Mouse (Mus musculus) spleen, adult 18-20 months (tissue): ENCODE measurements around the gene I830077J02Rik.

Experiments used
- DNase-seq, 2 experiments: peaks; one replicate each; pipeline ENCODE4 v3.0.0; 2022; ENCODE audit warnings: mixed read lengths in 2 of 2

The I830077J02Rik gene

DNA sequence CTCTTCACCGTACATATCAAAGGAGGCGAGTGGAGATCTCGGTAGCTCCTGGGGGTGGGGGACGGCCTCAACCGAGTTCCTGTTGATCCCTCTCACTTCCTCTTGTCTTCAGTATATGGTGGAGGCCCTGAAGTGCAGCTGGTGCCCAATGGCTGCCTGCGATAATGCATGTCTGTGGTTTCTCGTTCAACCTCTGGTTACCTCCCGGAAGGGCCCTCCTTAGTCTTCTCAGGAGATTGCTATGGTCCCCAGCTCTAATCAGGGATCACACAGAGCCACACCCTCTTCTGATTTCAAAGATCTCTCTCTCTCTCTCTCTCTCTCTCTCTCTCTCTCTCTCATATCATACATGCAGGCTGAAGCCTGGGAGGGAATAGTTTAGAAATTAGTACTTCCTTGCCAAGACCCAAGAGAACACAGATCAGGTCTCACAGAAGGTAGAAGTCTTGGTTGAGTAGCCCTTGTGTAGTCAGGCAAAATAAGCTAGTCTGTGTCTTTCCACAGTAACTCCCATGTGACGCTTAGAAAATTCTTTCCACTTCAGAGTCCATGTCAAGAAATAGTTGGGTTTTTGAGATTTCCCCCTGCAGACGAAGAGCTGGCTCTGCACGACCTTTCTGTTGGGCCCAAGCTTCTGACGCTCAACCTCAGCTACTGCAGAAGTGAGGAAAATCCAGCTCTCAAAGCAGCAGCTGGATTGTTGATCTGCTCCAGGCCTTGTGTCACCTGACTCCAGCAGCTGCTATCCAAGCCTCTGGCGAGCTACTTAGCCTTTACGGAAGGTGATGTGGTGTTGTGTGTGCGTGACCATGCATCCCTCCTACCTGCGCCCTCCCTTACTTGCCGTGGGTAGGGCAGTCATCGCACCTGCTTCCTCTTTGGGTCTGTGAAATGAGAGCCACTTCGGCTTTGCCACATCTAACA lies 39.6 kb downstream of the I830077J02Rik start:
- peak; percentile 68 to 79 for DNase-seq

GRCm38 (mm10) chr3:105891760-105892571 lies 40.5 kb downstream of the I830077J02Rik start:
- DNase-seq = peak; percentile 70 to 74

GRCm38 (mm10) chr3:105891141-105891540 lies 41.3 kb downstream of the I830077J02Rik start:
- DNase-seq = no peak

- DNase-seq = no peak
Observed at GRCm38 (mm10) chr3:105890220-105890619, 42.2 kb downstream of the I830077J02Rik start.

- no peak for DNase-seq
Observed at GRCm38 (mm10) chr3:105888961-105889360, 43.5 kb downstream of the I830077J02Rik start.

DNA sequence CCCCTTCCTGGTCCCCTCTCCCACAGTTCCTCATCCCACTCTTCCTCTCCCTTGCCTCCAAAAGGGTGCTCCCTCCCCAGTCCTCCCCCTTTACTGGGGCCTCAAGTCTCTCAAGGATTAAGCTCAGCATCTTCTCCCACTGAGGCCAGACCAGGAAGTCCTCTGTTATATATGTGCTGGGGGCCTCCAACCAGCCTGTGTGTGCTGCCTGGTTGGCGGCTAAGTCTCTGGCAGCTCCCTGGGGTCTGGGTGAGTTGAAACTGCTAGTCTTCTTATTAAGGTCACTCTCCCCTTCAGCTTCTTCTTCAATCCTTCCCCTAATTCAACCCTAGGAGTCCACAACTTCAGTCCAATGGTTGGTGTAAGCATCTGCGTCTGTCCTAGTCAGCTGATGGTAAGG lies 49.4 kb downstream of the I830077J02Rik start:
- DNase-seq = no peak

DNA sequence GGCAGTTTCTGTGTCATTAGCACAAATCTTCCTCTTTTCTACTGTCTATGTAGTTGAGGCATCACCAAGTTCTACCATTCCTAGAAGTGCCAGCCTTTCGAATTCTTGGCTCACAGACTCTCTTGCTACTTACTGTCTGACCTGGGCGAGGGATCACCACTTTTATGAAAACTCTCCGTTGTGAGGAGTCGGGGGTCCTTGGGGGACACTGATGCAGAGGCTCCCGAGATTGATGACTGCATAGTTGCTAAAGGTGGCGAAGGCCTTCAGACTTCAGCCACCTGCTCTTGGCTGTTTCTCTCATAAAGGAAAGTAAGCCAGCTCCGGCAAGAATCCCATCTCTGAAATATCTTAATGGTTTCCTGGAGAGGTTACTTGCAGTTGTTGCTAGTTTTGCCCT lies 50.4 kb downstream of the I830077J02Rik start:
- no peak for DNase-seq

DNA sequence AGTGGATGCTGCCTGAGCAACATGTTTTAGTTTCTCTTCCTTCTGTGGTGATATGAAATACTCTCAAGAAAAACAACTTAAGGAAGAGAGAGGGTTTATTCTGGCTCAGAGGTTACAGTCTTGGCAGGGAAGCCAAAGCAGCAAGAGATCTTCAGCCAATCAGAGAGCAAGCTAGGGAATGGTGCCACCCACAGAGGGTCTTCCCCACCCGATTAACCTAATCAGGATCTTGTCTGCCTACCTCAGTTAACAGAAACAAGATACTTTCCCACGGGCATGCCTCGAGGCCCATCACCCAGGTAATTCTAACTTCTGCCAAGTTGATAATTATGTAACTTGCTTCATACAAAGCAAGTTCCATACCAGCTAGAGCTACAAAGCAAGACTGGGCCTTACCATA lies 52.0 kb downstream of the I830077J02Rik start:
- DNase-seq = no peak

DNA sequence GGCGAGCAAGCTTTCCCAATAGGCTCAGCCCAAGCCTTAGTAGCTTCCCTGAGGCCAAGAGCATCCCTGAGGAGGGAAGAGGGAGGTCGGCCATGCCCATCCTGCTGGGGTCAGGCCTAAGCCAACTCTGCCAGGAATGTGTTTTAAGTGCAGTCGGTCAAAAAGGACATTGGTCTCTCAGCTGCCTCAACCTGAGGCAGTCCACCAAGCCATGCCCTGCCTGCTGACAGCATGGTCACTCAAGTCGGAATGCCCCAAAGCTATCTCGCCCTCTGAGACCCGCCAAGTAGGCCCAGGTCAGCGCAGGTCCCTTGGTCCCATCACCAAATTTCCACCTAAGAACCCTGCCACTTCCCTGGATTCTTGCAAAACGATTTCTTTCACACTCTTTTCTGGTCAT lies 53.7 kb downstream of the I830077J02Rik start:
- no peak for DNase-seq

DNA sequence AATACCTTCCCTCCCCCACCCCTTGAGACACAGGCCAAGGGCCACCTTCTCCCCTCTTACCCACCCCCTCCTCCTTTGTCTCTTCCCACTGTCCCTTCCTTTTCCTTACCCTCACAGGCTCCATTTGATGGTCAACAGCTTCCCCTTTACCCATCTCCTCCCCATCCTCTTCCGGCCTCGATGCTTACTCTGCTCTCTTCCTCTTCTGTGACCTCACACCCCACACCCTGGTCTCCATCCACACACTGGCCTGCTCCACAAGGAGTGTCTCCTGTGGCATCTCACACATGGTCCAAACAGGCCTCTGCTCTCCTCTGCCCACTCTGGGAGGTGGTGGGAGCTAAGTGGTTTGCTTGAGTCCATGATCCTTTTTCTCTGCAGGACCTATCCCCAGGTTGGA lies 54.5 kb downstream of the I830077J02Rik start:
- DNase-seq = no peak

GRCm38 (mm10) chr3:105877252-105877803 lies 55.1 kb downstream of the I830077J02Rik start:
- DNase-seq = no peak

DNA sequence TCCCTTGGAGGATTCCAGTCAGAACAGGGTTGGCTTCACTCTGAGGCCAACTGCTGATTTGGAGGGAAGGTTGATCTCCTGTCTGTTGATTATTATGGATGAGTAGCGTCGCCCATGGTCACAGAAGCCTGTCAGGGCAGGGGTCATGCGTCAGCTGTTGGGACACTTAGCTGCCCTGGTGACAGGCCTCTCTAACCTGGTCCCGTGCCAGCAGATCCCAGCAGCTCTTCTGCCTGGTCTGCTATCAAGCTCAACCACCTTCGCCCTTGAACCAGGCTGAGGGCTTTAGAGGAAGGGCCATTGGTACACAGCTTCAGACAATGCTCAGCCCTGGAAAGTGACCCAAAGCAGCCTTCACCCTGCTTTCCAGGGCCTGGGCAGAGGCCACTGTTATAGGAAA lies 56.4 kb downstream of the I830077J02Rik start:
- no peak for DNase-seq
